Mouse (Mus musculus) G1E (cell line): ENCODE results near the gene Ccdc102a. TPM values are rescaled to one million over a fixed set of nuclear protein-coding genes. Genes with fewer than 3 reads are reported as not detected.

Experiments used
- ATAC-seq: 2 replicates; pipeline ENCODE4 v1.8.0; 2016; ENCODE audit warnings: mild to moderate bottlenecking; ENCODE audit not compliant: insufficient number of reproducible peaks, poor library complexity, low FRiP score, severe bottlenecking; ENCODE audit errors: extremely low read depth
- DNase-seq: peaks from one replicate; pipeline ENCODE4 v3.0.0; 2012; ENCODE audit warnings: low spot score
- H3K27me3 ChIP-seq: 2 replicates; pipeline ENCODE4 v1.6.1; 2012; ENCODE audit warnings: mild to moderate bottlenecking, low read length, inconsistent platforms; ENCODE audit not compliant: insufficient read depth
- H3K36me3 ChIP-seq: replicated peaks from 2 replicates; pipeline ENCODE3; 2012; ENCODE audit warnings: mild to moderate bottlenecking, inconsistent platforms
- H3K4me1 ChIP-seq: 2 replicates; pipeline ENCODE4 v1.6.1; 2012; ENCODE audit warnings: low read depth, low read length, inconsistent platforms, mixed read lengths; ENCODE audit not compliant: insufficient read depth
- H3K4me3 ChIP-seq: 2 replicates; pipeline ENCODE4 v1.5.1; 2012; ENCODE audit warnings: low read depth, mild to moderate bottlenecking, inconsistent platforms, low read length, moderate library complexity, mixed read lengths
- H3K9me3 ChIP-seq: replicated peaks from 2 replicates; pipeline ENCODE4 v1.6.1; 2012; ENCODE audit warnings: inconsistent platforms
- CTCF ChIP-seq: IDR thresholded peaks from 2 replicates; pipeline ENCODE4 v1.5.1; 2012; ENCODE audit warnings: low read depth, low read length, inconsistent platforms, mixed read lengths
- GATA1 ChIP-seq: IDR thresholded peaks from 2 replicates; pipeline ENCODE4 v1.6.1; 2012; ENCODE audit warnings: borderline replicate concordance, low read length, inconsistent platforms, mixed read lengths
- GATA2 ChIP-seq: IDR thresholded peaks from 2 replicates; pipeline ENCODE4 v1.6.1; 2012; ENCODE audit warnings: low read depth, low read length, inconsistent platforms, borderline replicate concordance
- POLR2AphosphoS5 ChIP-seq: IDR thresholded peaks from 2 replicates; pipeline ENCODE4 v1.6.1; 2012; ENCODE audit warnings: low read depth, low read length, inconsistent platforms; ENCODE audit not compliant: insufficient replicate concordance
- TAL1 ChIP-seq: conservative IDR thresholded peaks from 2 replicates; pipeline ENCODE4 v1.6.1; 2012; ENCODE audit warnings: low read depth, low read length, inconsistent platforms, mixed read lengths
- polyA plus RNA-seq: library from polyadenylated mRNA; stranded (reverse); fragments of >175 nt; gene quantifications from 2 replicates; pipeline ENCODE4 v1.2.3, GENCODE M21; 2012
- total RNA-seq, 2 experiments: library from RNA; stranded (forward) in 1 of 2; stranded (reverse) in 1 of 2; fragments of 200-1000 nt in 1 of 2; fragments of >200 nt in 1 of 2; fragmentation: Nextera tagmentation in 1 of 2; gene quantifications; 2 replicates each; pipeline ENCODE4 v1.2.3; 2014 to 2017

Gene Ccdc102a
- total and polyA plus RNA-seq, 3 experiments, result 3.3 to 20.5 (median 5.5) TPM

- Histone ChIP-seq H3K4me3 (no peak overlapping the region), H3K27me3 (no peaks in the 10 kb centered on the region), H3K9me3 (no peaks in the 10 kb centered on the region), H3K36me3 (peaks cover 75% of the 10 kb centered on the region), H3K4me1 (peaks cover 49% of the 10 kb centered on the region)
- ATAC-seq (no peak), DNase-seq (no peak)
- TF ChIP-seq GATA2 (no peak), CTCF (no peak)
Observed at GRCm38 (mm10) chr8:94904450-94905175, 13.3 kb downstream of the Ccdc102a start.

GRCm38 (mm10) chr8:94903709-94904108 is 14.2 kb downstream of the Ccdc102a start:
- Histone ChIP-seq H3K9me3 (no peaks in the 10 kb centered on the region), H3K4me1 (peaks cover 50% of the 10 kb centered on the region), H3K36me3 (peaks cover 66% of the 10 kb centered on the region), H3K27me3 (no peaks in the 10 kb centered on the region), H3K4me3 (no peak overlapping the region)
- ATAC-seq, result no peak
- TF ChIP-seq TAL1 (no peak), GATA2 (no peak)
- no peak for DNase-seq

GRCm38 (mm10) chr8:94901031-94901430 is 16.9 kb downstream of the Ccdc102a start:
- Histone ChIP-seq H3K4me1 (peaks cover 60% of the 10 kb centered on the region), H3K27me3 (peaks cover 6% of the 10 kb centered on the region), H3K4me3 (peak overlapping the region; percentile 44; the same call in 1 of the 2 replicates), H3K9me3 (no peaks in the 10 kb centered on the region), H3K36me3 (peaks cover 41% of the 10 kb centered on the region)
- no peak for DNase-seq
- TF ChIP-seq POLR2AphosphoS5 (no peak), TAL1 (no peak), GATA2 (no peak), GATA1 (no peak), CTCF (no peak)
- no peak for ATAC-seq

- peaks cover 37% of the 10 kb centered on the region for H3K36me3 ChIP-seq
- peaks cover 9% of the 10 kb centered on the region for H3K27me3 ChIP-seq
- H3K9me3 ChIP-seq, result no peaks in the 10 kb centered on the region
- ATAC-seq (no peak), DNase-seq (no peak)
- H3K4me1 ChIP-seq, result peaks cover 63% of the 10 kb centered on the region
- peak overlapping the region; percentile 44; the same call in 1 of the 2 replicates for H3K4me3 ChIP-seq
- TF ChIP-seq GATA1 (no peak), TAL1 (no peak), CTCF (no peak), GATA2 (no peak), POLR2AphosphoS5 (no peak)
Observed at GRCm38 (mm10) chr8:94900617-94901016, 17.3 kb downstream of the Ccdc102a start.

GRCm38 (mm10) chr8:94899262-94899661 is 18.6 kb downstream of the Ccdc102a start:
- Histone ChIP-seq H3K36me3 (peaks cover 23% of the 10 kb centered on the region), H3K9me3 (no peaks in the 10 kb centered on the region), H3K4me3 (peak overlapping the region; percentile 64; the same call in 1 of the 2 replicates), H3K4me1 (peaks cover 58% of the 10 kb centered on the region), H3K27me3 (peaks cover 22% of the 10 kb centered on the region)
- peak; percentile 83 for DNase-seq
- ATAC-seq, result peak; percentile 91
- TF ChIP-seq CTCF, result no peak
- peak; percentile 82 for TF ChIP-seq TAL1

GRCm38 (mm10) chr8:94892917-94893316 is 25.0 kb downstream of the Ccdc102a start:
- no peak for DNase-seq
- ATAC-seq, result no peak
- H3K4me3 ChIP-seq, result no peak overlapping the region
- peaks cover 19% of the 10 kb centered on the region for H3K4me1 ChIP-seq
- no peaks in the 10 kb centered on the region for H3K9me3 ChIP-seq
- H3K36me3 ChIP-seq, result no peaks in the 10 kb centered on the region
- H3K27me3 ChIP-seq, result peaks cover 67% of the 10 kb centered on the region
- TF ChIP-seq TAL1 (no peak), CTCF (no peak), GATA2 (no peak), GATA1 (no peak), POLR2AphosphoS5 (no peak)

GRCm38 (mm10) chr8:94888383-94889036 is 29.4 kb downstream of the Ccdc102a start:
- Histone ChIP-seq H3K4me3 (no peak overlapping the region), H3K36me3 (no peaks in the 10 kb centered on the region), H3K9me3 (no peaks in the 10 kb centered on the region), H3K4me1 (0 out of 2 replicates have a peak, but pooled peaks cover 2% of the 10 kb centered on the region), H3K27me3 (peaks cover 59% of the 10 kb centered on the region)
- DNase-seq, result no peak
- no peak; the same call in 1 of the 2 replicates for ATAC-seq
- TF ChIP-seq TAL1, result no peak
- TF ChIP-seq GATA2, result no peak
- TF ChIP-seq CTCF, result no peak
- TF ChIP-seq GATA1, result no peak
- TF ChIP-seq POLR2AphosphoS5, result no peak
